Mouse (Mus musculus): ENCODE results near the gene Tomm34.

DNA sequence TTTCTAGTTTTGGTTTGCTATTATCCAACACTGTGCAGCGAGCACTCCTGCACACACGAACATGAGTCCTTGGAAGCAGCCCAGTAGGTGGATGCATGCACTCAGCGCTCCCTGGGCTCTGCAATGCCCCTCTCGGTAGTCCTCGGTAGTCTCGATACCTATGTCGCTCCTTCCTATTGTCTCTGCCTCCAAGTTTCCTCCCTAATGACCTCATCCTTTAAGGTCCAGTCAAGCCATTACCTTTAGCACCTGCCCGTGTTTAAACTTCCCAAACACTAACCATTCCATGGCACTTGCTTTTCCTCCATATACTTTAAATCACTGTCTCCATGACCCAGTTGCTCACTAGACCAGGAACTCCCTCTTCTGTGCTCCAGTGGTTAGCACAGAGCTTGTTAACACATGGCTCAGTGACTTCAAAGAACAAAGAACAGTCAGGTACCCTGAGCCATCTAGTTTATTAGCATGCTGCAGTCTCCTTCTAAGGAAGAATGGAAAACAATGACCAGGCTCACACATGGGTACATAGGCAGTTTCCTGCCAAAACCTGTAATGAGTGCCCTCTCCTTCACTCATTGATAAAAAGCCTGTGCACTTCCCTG, 11.2 kb downstream of the Tomm34 start:
- TF ChIP-seq CTCF (IDR thresholded peaks at IDR 0.05) (no peak), POLR2A (IDR thresholded peaks at IDR 0.05; ENCODE audit: insufficient read depth, low read depth, low read length) (no peak), EP300 (IDR thresholded peaks at IDR 0.05; ENCODE audit: insufficient read depth, low read depth, low read length) (no peak)

Measured in heart, adult 2 months (tissue).